14 mouse cellular contexts compared by ENCODE assay signal in the genomic region with DNA sequence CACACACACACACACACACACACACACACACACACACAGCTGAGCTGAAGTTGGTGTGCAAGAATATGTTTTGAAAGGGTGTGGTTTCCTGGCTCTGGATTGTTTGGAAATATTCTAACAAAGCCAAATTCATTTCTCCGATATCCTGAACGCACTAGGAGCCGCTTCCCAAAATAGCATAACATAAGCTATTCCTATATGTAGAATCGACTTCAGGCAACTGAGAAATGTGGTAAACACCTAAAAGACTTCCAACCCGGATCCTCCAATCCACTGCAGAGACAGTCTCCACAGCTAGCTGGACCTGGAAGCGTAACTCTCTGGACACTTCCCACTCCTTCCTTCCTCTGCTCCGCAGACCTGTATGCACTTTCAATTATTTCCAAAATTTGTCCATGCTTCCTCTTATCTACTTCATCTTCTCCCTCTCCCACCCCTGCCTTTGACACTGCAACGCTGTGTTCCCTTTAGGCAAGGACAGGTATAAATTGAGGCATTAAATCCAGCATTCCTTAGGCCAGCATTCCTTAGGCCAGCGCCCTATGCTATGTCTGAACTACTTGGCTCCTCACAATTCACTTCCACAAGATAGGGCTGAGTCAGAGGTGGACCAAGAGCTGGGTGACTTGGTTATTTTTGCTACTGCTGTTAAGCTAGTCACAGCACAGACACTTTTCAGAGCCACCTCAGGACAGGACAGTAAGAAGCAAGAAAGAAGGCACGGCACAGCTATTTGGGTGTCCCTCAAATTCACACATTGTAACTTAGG.
DNase-seq lines count a peak whose midpoint lies in the region; ATAC-seq lines count a peak whose summit lies in the region.
"Had no signal": no experiment of that assay in that cellular context is flagged by ENCODE, and none has a peak within 500 bp of the region (broad histone marks: within the 10 kb centered on the region; RNA-seq: fewer than 3 reads in every experiment).

No protein-coding gene starts in this region.

- intact Hi-C loops in heart, postnatal 25 days (cut with DNase I): no loop called here

- no peaks in the 10 kb centered on the region for H3K9me3 ChIP-seq in limb, embryonic 15.5 days
- H3K9me3 ChIP-seq in limb, embryonic 10.5 days (replicated peaks): no peaks in the 10 kb centered on the region
- no peaks in the 10 kb centered on the region for H3K9me3 ChIP-seq in embryonic facial prominence, embryonic 15.5 days (replicated peaks)
- H3K9me3 ChIP-seq: embryonic facial prominence, embryonic 12.5 days; forebrain, embryonic 15.5 days had no signal

- no peak overlapping the region for H3K4me2 ChIP-seq in limb, embryonic 15.5 days
- H3K4me2 ChIP-seq in embryonic facial prominence, embryonic 15.5 days (replicated peaks): no peak overlapping the region
- H3K4me2 ChIP-seq: embryonic facial prominence, embryonic 12.5 days; forebrain, embryonic 15.5 days had no signal

- no peak for ATAC-seq in limb, embryonic 15.5 days (ENCODE audit: insufficient number of reproducible peaks, low FRiP score, low TSS enrichment, low read depth)
- no peak for ATAC-seq in embryonic facial prominence, embryonic 15.5 days (ENCODE audit: insufficient number of reproducible peaks, low FRiP score, low TSS enrichment, low read depth)
- ATAC-seq: forebrain, embryonic 15.5 days; hindbrain, postnatal 0 days had no signal

- H3K27ac ChIP-seq in limb, embryonic 15.5 days: peak overlapping the region; percentile 51
- H3K27ac ChIP-seq in limb, embryonic 10.5 days: no peak overlapping the region
- 0 out of 2 replicates have a peak overlapping the region, but pooled peaks have one; percentile 13 for H3K27ac ChIP-seq in embryonic facial prominence, embryonic 15.5 days (replicated peaks)
- H3K27ac ChIP-seq: embryonic facial prominence, embryonic 12.5 days; forebrain, embryonic 15.5 days; hindbrain, postnatal 0 days had no signal

- no peak overlapping the region for H3K9ac ChIP-seq in limb, embryonic 15.5 days
- no peak overlapping the region for H3K9ac ChIP-seq in embryonic facial prominence, embryonic 15.5 days
- H3K9ac ChIP-seq: embryonic facial prominence, embryonic 12.5 days; forebrain, embryonic 15.5 days had no signal

- H3K4me3 ChIP-seq in limb, embryonic 15.5 days: no peak overlapping the region
- no peak overlapping the region for H3K4me3 ChIP-seq in limb, embryonic 10.5 days
- H3K4me3 ChIP-seq in embryonic facial prominence, embryonic 15.5 days (replicated peaks): no peak overlapping the region
- H3K4me3 ChIP-seq: embryonic facial prominence, embryonic 12.5 days; forebrain, embryonic 15.5 days; myocyte had no signal

- DNase-seq in heart, adult 11 months: peak; percentile 93
- DNase-seq in heart, postnatal 25 days (ENCODE audit: low spot score): no peak
- no peak for DNase-seq in limb, embryonic 10.5 days (ENCODE audit: low spot score)
- peak; percentile 20 for DNase-seq in lung, postnatal 14 days
- no peak for DNase-seq in cerebellum, postnatal 14 days
- no peak for DNase-seq in kidney, postnatal 25 days
- DNase-seq: cerebellum, adult 8-10 months; thymus, postnatal 36 days had no signal

- H3K4me1 ChIP-seq in limb, embryonic 15.5 days: 0 out of 2 replicates have a peak, but pooled peaks cover 7% of the 10 kb centered on the region
- H3K4me1 ChIP-seq in limb, embryonic 10.5 days: peaks cover 6% of the 10 kb centered on the region
- H3K4me1 ChIP-seq in embryonic facial prominence, embryonic 15.5 days: peaks cover 17% of the 10 kb centered on the region; the same call in 1 of the 2 replicates
- H3K4me1 ChIP-seq: embryonic facial prominence, embryonic 12.5 days; forebrain, embryonic 15.5 days had no signal

- H3K27me3 ChIP-seq in limb, embryonic 15.5 days: no peaks in the 10 kb centered on the region
- H3K27me3 ChIP-seq in limb, embryonic 10.5 days (ENCODE audit: low read depth, poor library complexity, severe bottlenecking): no peaks in the 10 kb centered on the region
- no peaks in the 10 kb centered on the region for H3K27me3 ChIP-seq in embryonic facial prominence, embryonic 15.5 days
- H3K27me3 ChIP-seq: embryonic facial prominence, embryonic 12.5 days; forebrain, embryonic 15.5 days had no signal

- no peaks in the 10 kb centered on the region for H3K36me3 ChIP-seq in limb, embryonic 15.5 days
- H3K36me3 ChIP-seq in limb, embryonic 10.5 days: no peaks in the 10 kb centered on the region
- H3K36me3 ChIP-seq in embryonic facial prominence, embryonic 15.5 days: no peaks in the 10 kb centered on the region
- H3K36me3 ChIP-seq: embryonic facial prominence, embryonic 12.5 days; forebrain, embryonic 15.5 days had no signal

- 61% methylated on average over 10 of the region's 10 CpGs for WGBS in limb, embryonic 15.5 days
- 81% methylated on average over 10 of the region's 10 CpGs for WGBS in limb, embryonic 10.5 days
- 58% methylated on average over 10 of the region's 10 CpGs for WGBS in embryonic facial prominence, embryonic 15.5 days

Comparison
In these comparisons a context has a peak if more than half of its experiments do, and no peak if none do; other contexts are left out.
1. DNase-seq: peak in heart, adult 11 months (single experiment) and lung, postnatal 14 days (single experiment); none in heart, postnatal 25 days (single experiment), limb, embryonic 10.5 days (single experiment), cerebellum, postnatal 14 days (0 of 2) and kidney, postnatal 25 days (0 of 2).